Mouse (Mus musculus): Measurements from ENCODE around the gene Trrap.

- TF ChIP-seq CTCF (IDR thresholded peaks at IDR 0.05; ENCODE audit: low read depth), result peak; percentile 91
- no peak for TF ChIP-seq EP300 (IDR thresholded peaks at IDR 0.05; ENCODE audit: low read depth)
Observed at GRCm38 (mm10) chr5:144734949-144735348, 32.6 kb upstream of the Trrap start.
